Mouse (Mus musculus): ENCODE results near the gene Ccl17.
"Not testable (repeated sequence)": the region's sequence is repeated elsewhere in the genome, so short reads cannot be mapped to it uniquely, and the experiment has no call there.

Gene Ccl17

DNA sequence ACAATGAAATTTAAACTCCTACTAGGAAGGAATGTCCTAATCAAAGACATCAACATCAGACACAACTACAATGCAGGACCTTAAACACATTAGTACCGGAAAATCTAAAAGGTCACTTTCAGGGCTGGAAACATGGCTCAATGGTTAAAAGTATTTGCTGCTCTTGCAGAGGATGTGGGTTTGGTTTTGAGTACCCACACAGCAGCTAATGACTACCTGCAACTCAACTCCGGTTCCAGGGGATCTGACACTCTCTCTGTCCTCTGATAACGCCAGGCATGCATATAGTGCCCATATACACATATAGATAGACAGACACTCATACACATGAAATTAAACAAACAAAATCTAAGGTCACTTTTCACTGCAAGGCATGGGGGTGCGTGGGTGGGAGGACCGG is 16.0 kb downstream of the Ccl17 start:
- no peak for DNase-seq (ENCODE audit: low read depth, low spot score)

- DNase-seq (ENCODE audit: low read depth, low spot score): no peak
These were observed 18.0 kb downstream of the Ccl17 start for GRCm38 (mm10) chr8:94828284-94828683.

DNA sequence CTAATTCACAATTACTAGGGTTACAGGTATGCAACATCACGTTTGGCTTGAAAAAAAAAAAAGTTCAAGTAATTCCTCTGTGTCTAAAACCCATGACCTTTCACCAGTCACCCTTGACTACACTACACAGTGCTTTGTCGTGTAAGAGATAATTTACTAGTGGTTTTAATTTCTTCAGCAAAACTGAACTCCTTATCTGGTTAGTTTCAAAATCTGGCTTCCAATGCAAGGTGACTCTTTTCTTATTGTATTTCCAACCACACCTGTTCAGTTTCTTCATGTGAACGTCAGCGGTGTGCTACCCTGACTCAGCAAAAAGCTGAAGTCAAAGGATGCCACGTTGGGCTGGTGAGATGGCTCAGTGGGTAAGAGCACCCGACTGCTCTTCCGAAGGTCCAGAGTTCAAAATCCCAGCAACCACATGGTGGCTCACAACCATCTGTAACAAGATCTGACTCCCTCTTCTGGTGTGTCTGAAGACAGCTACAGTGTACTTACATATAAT is 23.7 kb downstream of the Ccl17 start:
- DNase-seq (ENCODE audit: low read depth, low spot score): not testable (repeated sequence)

- not testable (repeated sequence) for DNase-seq (ENCODE audit: low read depth, low spot score)
These were observed 25.5 kb downstream of the Ccl17 start for GRCm38 (mm10) chr8:94835751-94836150.

GRCm38 (mm10) chr8:94836456-94837240 is 26.4 kb downstream of the Ccl17 start:
- no peak for DNase-seq (ENCODE audit: low read depth, low spot score)

DNA sequence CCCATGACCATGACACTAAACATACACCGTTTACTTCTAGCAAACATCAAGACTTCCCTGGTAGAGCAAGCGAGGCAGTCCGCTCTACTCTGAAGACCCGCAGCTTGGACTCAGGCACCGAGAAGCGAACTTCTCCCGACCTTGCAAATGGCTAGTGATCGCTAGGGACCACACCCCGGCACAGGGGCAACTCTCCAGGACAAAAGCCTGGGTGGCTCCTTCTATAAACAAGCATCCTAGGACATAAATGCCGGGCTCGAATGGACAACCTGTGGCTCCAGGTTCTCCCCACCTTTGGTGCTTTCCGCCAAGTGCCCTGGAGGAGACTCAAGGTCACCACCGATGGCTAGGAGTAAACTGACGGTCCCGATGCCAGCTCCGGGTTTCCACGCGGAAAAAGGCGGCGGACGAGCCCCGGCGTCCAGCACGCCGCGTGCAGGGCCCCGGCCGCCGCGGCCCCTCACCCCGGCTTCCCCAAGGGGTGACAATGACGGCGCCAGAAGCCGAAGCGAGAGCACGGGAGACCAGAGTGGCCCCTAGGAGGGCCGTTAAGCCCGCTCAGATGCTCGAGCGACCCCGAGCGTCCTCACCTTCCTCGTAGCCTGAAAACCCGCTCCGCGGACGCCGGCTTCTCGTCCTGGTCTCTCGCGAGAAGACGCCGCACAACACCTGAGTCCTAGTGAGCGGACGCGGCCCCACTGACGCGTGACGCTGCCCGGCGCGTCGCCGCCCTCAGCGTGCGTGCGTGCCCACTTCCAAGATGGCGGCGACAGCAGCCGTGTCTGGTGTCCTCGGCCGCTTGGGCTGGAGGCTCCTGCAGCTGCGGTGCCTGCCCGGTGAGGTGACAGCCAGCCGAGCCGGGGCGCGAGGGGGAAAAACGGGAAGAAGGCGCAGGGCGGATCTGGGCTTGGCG is 27.7 kb downstream of the Ccl17 start, which contains the start of the genes Coq9 and Ciapin1:
TSS of gene Coq9 (plus strand) at position 660 of the 913 bp plus-strand sequence.
TSS of gene Ciapin1 (minus strand) at position 697 of the 913 bp plus-strand sequence.
- peak; percentile 98 for DNase-seq (ENCODE audit: low read depth, low spot score)

GRCm38 (mm10) chr8:94838600-94838999 is 28.3 kb downstream of the Ccl17 start:
- DNase-seq (ENCODE audit: low read depth, low spot score): peak; percentile 81

- DNase-seq (ENCODE audit: low read depth, low spot score): no peak
These were observed 30.9 kb downstream of the Ccl17 start for GRCm38 (mm10) chr8:94841183-94841582.

DNA sequence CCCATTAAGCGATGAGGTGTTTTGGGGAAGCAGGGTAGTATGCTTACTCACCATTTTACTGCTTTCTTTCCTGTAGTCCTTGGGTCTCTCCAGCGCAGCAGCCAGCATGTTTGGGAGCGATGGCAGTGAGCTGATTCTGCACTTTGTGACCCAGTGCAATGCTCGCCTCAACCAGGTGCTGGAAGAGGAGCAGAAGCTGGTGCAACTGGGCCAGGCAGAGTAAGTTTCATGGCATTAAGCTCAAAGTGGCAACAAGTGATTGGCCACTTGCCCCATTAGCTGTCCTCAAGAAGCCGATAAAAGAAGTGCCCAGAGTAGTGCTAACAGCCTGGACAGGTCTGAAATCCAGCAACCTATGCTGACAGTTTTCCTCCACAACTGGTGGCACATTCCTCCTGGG is 39.8 kb downstream of the Ccl17 start:
- no peak for DNase-seq (ENCODE audit: low read depth, low spot score)

- DNase-seq (ENCODE audit: low read depth, low spot score): not testable (repeated sequence)
These were observed 44.5 kb downstream of the Ccl17 start for GRCm38 (mm10) chr8:94854761-94855160.

DNA sequence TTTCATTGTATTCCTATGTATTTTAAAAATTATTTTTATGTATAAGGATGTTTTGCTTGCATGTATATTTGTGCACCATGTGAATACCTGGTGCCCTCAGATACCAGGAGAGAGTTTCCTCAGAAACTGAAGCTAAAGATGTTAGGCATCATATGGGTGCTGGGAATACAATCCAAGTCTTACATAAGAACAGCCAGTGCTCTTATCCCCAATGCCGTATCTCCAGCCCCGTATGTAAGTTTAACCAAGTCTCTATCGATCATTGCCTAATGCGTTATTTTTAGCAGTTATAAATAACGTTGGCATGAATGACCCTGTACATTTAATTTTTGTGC is 46.7 kb downstream of the Ccl17 start:
- no peak for DNase-seq (ENCODE audit: low read depth, low spot score)

DNA sequence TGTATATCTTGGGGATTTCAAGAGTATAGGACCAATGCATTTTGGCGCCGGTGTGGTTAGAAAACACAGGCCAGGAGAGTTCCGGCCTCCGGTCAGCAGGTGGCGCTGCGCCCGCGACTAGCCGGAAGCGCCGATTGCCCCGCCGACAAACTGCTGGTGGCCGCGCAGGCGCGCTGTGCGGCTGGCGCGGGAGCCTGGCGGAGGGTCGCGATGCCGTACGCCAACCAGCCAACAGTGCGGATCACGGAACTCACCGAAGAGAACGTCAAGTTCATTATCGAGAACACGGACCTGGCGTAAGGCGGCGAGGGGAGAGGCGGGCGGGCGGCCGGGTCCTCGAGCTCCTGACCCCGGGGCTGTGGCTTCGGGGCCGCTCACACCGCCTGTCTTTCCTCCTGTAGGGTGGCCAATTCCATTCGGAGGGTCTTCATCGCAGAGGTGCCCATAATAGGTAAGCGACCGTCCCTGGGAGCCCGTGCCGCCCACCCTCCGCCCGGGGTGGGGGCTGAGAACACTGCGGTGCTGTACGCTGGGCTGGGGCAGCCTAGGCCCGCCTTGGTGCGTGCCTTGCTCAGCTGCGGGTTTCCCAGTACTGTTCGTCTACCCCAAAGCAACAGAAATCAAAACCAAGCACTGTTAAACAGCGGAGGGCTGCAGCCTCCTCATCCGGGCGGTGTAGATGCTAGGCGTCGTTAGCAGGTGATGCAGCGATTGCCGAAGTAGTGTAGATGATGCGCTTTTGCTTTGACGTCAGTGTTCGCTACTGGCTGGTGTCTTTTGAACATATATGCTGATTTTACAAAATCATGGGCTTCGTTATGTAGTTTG is 47.3 kb downstream of the Ccl17 start, which contains the start of gene Polr2c:
TSS of gene Polr2c (plus strand) at position 105 of the 828 bp plus-strand sequence.
- DNase-seq (ENCODE audit: low read depth, low spot score): peak; percentile 92

- peak; percentile 61 for DNase-seq (ENCODE audit: low read depth, low spot score)
These were observed 51.2 kb downstream of the Ccl17 start for GRCm38 (mm10) chr8:94861352-94861910.
